Mouse (Mus musculus): ENCODE measurements around the gene Capns2.

DNA sequence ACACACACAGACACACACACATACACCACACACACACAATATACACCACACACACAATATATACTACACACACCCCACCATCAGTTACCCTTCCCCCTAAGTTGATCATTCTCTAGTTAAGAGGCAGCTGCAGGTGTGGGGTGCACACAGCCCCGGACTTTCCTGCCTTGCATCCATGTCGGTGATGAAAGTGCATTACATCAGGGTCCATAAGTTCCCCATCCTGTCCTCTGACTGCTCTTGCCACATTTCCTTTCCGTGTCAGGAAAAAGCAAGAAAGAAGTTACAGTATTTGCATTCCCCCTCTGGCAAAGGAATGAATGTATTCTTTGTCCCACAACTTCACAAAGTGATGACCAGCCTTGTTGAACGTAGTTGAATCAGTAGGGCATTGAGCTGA, 20.0 kb upstream of the Capns2 start:
- TF ChIP-seq CTCF (IDR thresholded peaks at IDR 0.05) (no peak), POLR2A (IDR thresholded peaks at IDR 0.05; ENCODE audit: insufficient read depth, low read depth, low read length) (no peak), EP300 (IDR thresholded peaks at IDR 0.05; ENCODE audit: insufficient read depth, low read depth, low read length) (no peak)

Measured in heart, adult 2 months (tissue).